Comparison of ENCODE assay signal across 24 mouse cellular contexts in genomic region chr6:148403761-148404160, GRCm38 (mm10). TPM values are rescaled to one million over a fixed set of nuclear protein-coding genes. Genes with fewer than 3 reads are reported as not detected.
DNase-seq lines count a peak whose midpoint lies in the region; ATAC-seq and TF ChIP-seq lines count a peak whose summit lies in the region.
"Had no signal": no experiment of that assay in that cellular context is flagged by ENCODE, and none has a peak within 500 bp of the region (broad histone marks: within the 10 kb centered on the region; RNA-seq: fewer than 3 reads in every experiment).

No protein-coding gene starts in this region.

- no peak for DNase-seq in heart, adult 2 months
- no peak for DNase-seq in heart, postnatal 25 days (ENCODE audit: low spot score)
- DNase-seq in heart, adult 8-10 months (ENCODE audit: low spot score): no peak
- DNase-seq in lung, postnatal 36 days: no peak
- DNase-seq in urinary bladder, postnatal 14 days (ENCODE audit: low spot score): no peak
- DNase-seq: adrenal gland, postnatal 25 days; cerebellum, adult 18-20 months; cerebellum, postnatal 10 days; kidney, adult 18-20 months; kidney, postnatal 4 days; right cerebral cortex, postnatal 25 days had no signal

- intact Hi-C loops in heart, adult 2 months (cut with DNase I): loop anchor here (1.0 kb wide), 2 partner anchors 12 to 19 kb away; no protein-coding TSS in a partner anchor
- intact Hi-C loops in heart, postnatal 25 days (cut with DNase I): loop anchor here (1.0 to 2.0 kb wide), 2 partner anchors 12 to 39 kb away; no protein-coding TSS in a partner anchor

- 16% methylated on average over 3 of the region's 3 CpGs for WGBS in heart, adult 2 months
- 65% methylated on average over 3 of the region's 3 CpGs for WGBS in heart, embryonic 16.5 days
- 60% methylated on average over 3 of the region's 3 CpGs for WGBS in lung, embryonic 16.5 days

- H3K4me1 ChIP-seq in heart, adult 2 months (ENCODE audit: control insufficient read depth, insufficient read depth, low read length): peaks cover 47% of the 10 kb centered on the region
- H3K4me1 ChIP-seq in heart, embryonic 16.5 days (ENCODE audit: control insufficient read depth, insufficient read depth, low read length): peaks cover 27% of the 10 kb centered on the region
- peaks cover 3% of the 10 kb centered on the region; the same call in 1 of the 2 replicates for H3K4me1 ChIP-seq in lung, embryonic 16.5 days (replicated peaks; ENCODE audit: control insufficient read depth, insufficient read depth, low read length)
- H3K4me1 ChIP-seq: limb, embryonic 12.5 days; liver, embryonic 15.5 days; midbrain, embryonic 10.5 days; midbrain, embryonic 15.5 days; neural tube, embryonic 15.5 days; stomach, embryonic 15.5 days had no signal

- H3K9me3 ChIP-seq in heart, embryonic 16.5 days (replicated peaks; ENCODE audit: control insufficient read depth, low read length): no peaks in the 10 kb centered on the region
- H3K9me3 ChIP-seq in lung, embryonic 16.5 days (ENCODE audit: control insufficient read depth, low read length): no peaks in the 10 kb centered on the region
- H3K9me3 ChIP-seq: limb, embryonic 12.5 days; liver, embryonic 15.5 days; midbrain, embryonic 10.5 days; midbrain, embryonic 15.5 days; neural tube, embryonic 15.5 days; stomach, embryonic 15.5 days had no signal

- H3K4me3 ChIP-seq in heart, adult 2 months: no peak overlapping the region
- no peak overlapping the region for H3K4me3 ChIP-seq in heart, embryonic 16.5 days (ENCODE audit: low read length)
- H3K4me3 ChIP-seq in lung, embryonic 16.5 days (ENCODE audit: low read length): no peak overlapping the region
- H3K4me3 ChIP-seq: erythroblast, embryonic 14.5 days; limb, embryonic 12.5 days; liver, embryonic 15.5 days; midbrain, embryonic 10.5 days; midbrain, embryonic 15.5 days; neural tube, embryonic 15.5 days; stomach, embryonic 15.5 days had no signal

- no peak for ATAC-seq in heart, embryonic 16.5 days (replicated peaks; ENCODE audit: extremely low read depth, insufficient read depth, low FRiP score)
- ATAC-seq in lung, embryonic 16.5 days (ENCODE audit: low read depth): no peak
- ATAC-seq: CD4-positive, CD25-positive, alpha-beta regulatory T cell, adult 4 months; forebrain, embryonic 16.5 days; hindbrain, embryonic 16.5 days; midbrain, embryonic 15.5 days had no signal

- H3K27ac ChIP-seq in heart, adult 2 months: peak overlapping the region; percentile 81
- H3K27ac ChIP-seq in heart, embryonic 16.5 days (ENCODE audit: low read length): peak overlapping the region; percentile 61
- H3K27ac ChIP-seq in lung, embryonic 16.5 days (ENCODE audit: low read length): peak overlapping the region; percentile 38
- H3K27ac ChIP-seq: limb, embryonic 12.5 days; liver, embryonic 15.5 days; midbrain, embryonic 10.5 days; midbrain, embryonic 15.5 days; neural tube, embryonic 15.5 days; stomach, embryonic 15.5 days had no signal

- H3K9ac ChIP-seq in heart, adult 2 months (ENCODE audit: low read depth, low read length): no peak overlapping the region
- H3K9ac ChIP-seq in heart, embryonic 16.5 days (ENCODE audit: low read length): no peak overlapping the region
- no peak overlapping the region for H3K9ac ChIP-seq in lung, embryonic 16.5 days (ENCODE audit: low read length)
- H3K9ac ChIP-seq: limb, embryonic 12.5 days; liver, embryonic 15.5 days; midbrain, embryonic 15.5 days; neural tube, embryonic 15.5 days; stomach, embryonic 15.5 days had no signal

- TF ChIP-seq CTCF in heart, adult 2 months (IDR thresholded peaks at IDR 0.05): no peak

- no peak overlapping the region for H3K4me2 ChIP-seq in heart, embryonic 16.5 days (ENCODE audit: low read depth, low read length)
- H3K4me2 ChIP-seq in lung, embryonic 16.5 days (ENCODE audit: low read depth, low read length): no peak overlapping the region
- H3K4me2 ChIP-seq: limb, embryonic 12.5 days; liver, embryonic 15.5 days; midbrain, embryonic 15.5 days; neural tube, embryonic 15.5 days; stomach, embryonic 15.5 days had no signal

- H3K79me2 ChIP-seq in heart, adult 2 months (replicated peaks; ENCODE audit: control insufficient read depth, insufficient read depth, low read length): no peaks in the 10 kb centered on the region

- peaks cover 74% of the 10 kb centered on the region for H3K36me3 ChIP-seq in heart, adult 2 months (ENCODE audit: control insufficient read depth, insufficient read depth, low read length)
- no peaks in the 10 kb centered on the region for H3K36me3 ChIP-seq in heart, embryonic 16.5 days (ENCODE audit: control insufficient read depth, insufficient read depth)
- H3K36me3 ChIP-seq in lung, embryonic 16.5 days (ENCODE audit: control insufficient read depth, insufficient read depth, low read length): no peaks in the 10 kb centered on the region
- H3K36me3 ChIP-seq: limb, embryonic 12.5 days; liver, embryonic 15.5 days; midbrain, embryonic 10.5 days; midbrain, embryonic 15.5 days; stomach, embryonic 15.5 days had no signal

- no peak for TF ChIP-seq EP300 in heart, adult 2 months (IDR thresholded peaks at IDR 0.05; ENCODE audit: insufficient read depth, low read depth, low read length)

- TF ChIP-seq POLR2A in heart, adult 2 months (IDR thresholded peaks at IDR 0.05; ENCODE audit: insufficient read depth, low read depth, low read length): no peak

- no peaks in the 10 kb centered on the region for H3K27me3 ChIP-seq in heart, adult 2 months (ENCODE audit: control insufficient read depth, insufficient read depth, low read length)
- H3K27me3 ChIP-seq in heart, embryonic 16.5 days (ENCODE audit: control insufficient read depth, insufficient read depth, low read length): no peaks in the 10 kb centered on the region
- H3K27me3 ChIP-seq in lung, embryonic 16.5 days (ENCODE audit: control insufficient read depth, insufficient read depth, low read depth, low read length): no peaks in the 10 kb centered on the region
- H3K27me3 ChIP-seq: limb, embryonic 12.5 days; liver, embryonic 15.5 days; midbrain, embryonic 15.5 days; neural tube, embryonic 15.5 days; stomach, embryonic 15.5 days had no signal

RNA-seq across cellular contexts. Expression of gene Tmtc1, which starts 40.4 kb away (rescaled TPM):
- 100 to 1,000 TPM in 1 of 2 experiments, 10 to 100 TPM in 1; 89.4 to 131 TPM for total RNA-seq in heart, adult 2 months (2021)
- polyA plus RNA-seq in heart, adult 2 months (2012; rRNA removed): 46.3 and 86.1 TPM in 2 replicates
- total RNA-seq in heart, postnatal 25 days (2021): 10 to 100 TPM; 90.6 to 92.3 TPM
- 1.7 and 3.3 TPM in 2 replicates for polyA plus RNA-seq in heart, embryonic 16.5 days (2015; fragmentation: Nextera tagmentation; extraction: Ambion mirVana)
- 100 to 1,000 TPM in 2 of 4 experiments, 10 to 100 TPM in 2; 86.3 to 134 (median 102) TPM for total RNA-seq in heart, adult 8-10 months (2022)
- polyA plus RNA-seq in lung, embryonic 16.5 days (2015; fragmentation: Nextera tagmentation; extraction: Ambion mirVana): 1.7 and 1.8 TPM in 2 replicates
- total RNA-seq: megakaryocyte progenitor cell, adult 5-6 weeks had no signal
- polyA plus RNA-seq: CD4-positive, CD25-positive, alpha-beta regulatory T cell, adult 4 months; erythroblast, embryonic 14.5 days had no signal
